Mouse (Mus musculus) brain, embryonic 14.5 days (tissue): ENCODE measurements around the gene Catsper3.

Experiments used
- CTCF ChIP-seq: fragments of 200-500 bp; IDR thresholded peaks from 2 replicates; pipeline ENCODE4 v1.5.1; 2012; ENCODE audit warnings: inconsistent platforms, mild to moderate bottlenecking, moderate library complexity, borderline replicate concordance; ENCODE audit not compliant: insufficient read depth, insufficient read length; ENCODE audit errors: extremely low read depth
- POLR2A ChIP-seq: fragments of 200-500 bp; IDR thresholded peaks from 2 replicates; pipeline ENCODE4 v1.6.1; 2012; ENCODE audit warnings: mild to moderate bottlenecking, inconsistent platforms, borderline replicate concordance; ENCODE audit not compliant: poor library complexity, insufficient read depth, insufficient read length, severe bottlenecking; ENCODE audit errors: extremely low read depth

GRCm38 (mm10) chr13:55774352-55774751 is 10.0 kb upstream of the Catsper3 start:
- TF ChIP-seq CTCF (no peak), POLR2A (no peak)
